ENCODE assay signal across 14 mouse cellular contexts in genomic region chr7:113498413-113498812, GRCm38 (mm10).
"Had no signal": no experiment of that assay in that cellular context is flagged by ENCODE, and none has a peak within 500 bp of the region (broad histone marks: within the 10 kb centered on the region; RNA-seq: fewer than 3 reads in every experiment).

No protein-coding gene starts in this region.

- H3K4me2 ChIP-seq: liver, embryonic 11.5 days; liver, embryonic 15.5 days; lung, embryonic 15.5 days; neural tube, embryonic 12.5 days had no signal

- H3K27ac ChIP-seq: left cerebral cortex, adult 2 months; limb, embryonic 10.5 days; liver, embryonic 15.5 days; lung, embryonic 15.5 days; midbrain, embryonic 10.5 days; neural tube, embryonic 12.5 days had no signal

- H3K36me3 ChIP-seq: limb, embryonic 10.5 days; liver, embryonic 15.5 days; lung, embryonic 15.5 days; midbrain, embryonic 10.5 days; neural tube, embryonic 12.5 days had no signal

- H3K9ac ChIP-seq: liver, embryonic 15.5 days; lung, embryonic 15.5 days; neural tube, embryonic 12.5 days had no signal

- H3K27me3 ChIP-seq: liver, embryonic 15.5 days; lung, embryonic 15.5 days; neural tube, embryonic 12.5 days had no signal

- DNase-seq: kidney, adult 11 months; kidney, adult 9 months; kidney, postnatal 25 days; midbrain, embryonic 14.5 days; right cerebral cortex, postnatal 14 days; thymus, postnatal 4 days had no signal

- H3K4me1 ChIP-seq: limb, embryonic 10.5 days; liver, embryonic 15.5 days; lung, embryonic 15.5 days; midbrain, embryonic 10.5 days; neural tube, embryonic 12.5 days had no signal

- H3K9me3 ChIP-seq: limb, embryonic 10.5 days; liver, embryonic 15.5 days; lung, embryonic 15.5 days; midbrain, embryonic 10.5 days; neural tube, embryonic 12.5 days had no signal

- H3K4me3 ChIP-seq: left cerebral cortex, adult 2 months; limb, embryonic 10.5 days; liver, embryonic 15.5 days; lung, embryonic 15.5 days; midbrain, embryonic 10.5 days; myocyte; neural tube, embryonic 12.5 days had no signal
